ENCODE assay signal across 25 mouse cellular contexts in genomic region chr7:45144368-45145174, GRCm38 (mm10). TPM values are rescaled to one million over a fixed set of nuclear protein-coding genes. Genes with fewer than 3 reads are reported as not detected.
DNase-seq lines count a peak whose midpoint lies in the region; ATAC-seq lines count a peak whose summit lies in the region.
"Had no signal": no experiment of that assay in that cellular context is flagged by ENCODE, and none has a peak within 500 bp of the region (broad histone marks: within the 10 kb centered on the region; RNA-seq: fewer than 3 reads in every experiment).

No protein-coding gene starts in this region.

- peak overlapping the region; percentile 5; the same call in 1 of the 2 replicates for H3K9ac ChIP-seq in limb, embryonic 12.5 days (replicated peaks)
- H3K9ac ChIP-seq: forebrain, embryonic 13.5 days; heart, embryonic 15.5 days; hindbrain, embryonic 14.5 days; kidney, embryonic 15.5 days; midbrain, embryonic 15.5 days had no signal

- intact Hi-C loops in heart, postnatal 14 days (cut with DNase I), result no loop called here
- intact Hi-C loops in heart, postnatal 25 days (cut with DNase I), result no loop called here

- H3K9me3 ChIP-seq in limb, embryonic 12.5 days, result no peaks in the 10 kb centered on the region
- no peaks in the 10 kb centered on the region for H3K9me3 ChIP-seq in limb, embryonic 10.5 days (replicated peaks)
- no peaks in the 10 kb centered on the region for H3K9me3 ChIP-seq in embryonic facial prominence, embryonic 10.5 days
- H3K9me3 ChIP-seq: forebrain, embryonic 13.5 days; heart, embryonic 15.5 days; kidney, embryonic 15.5 days; midbrain, embryonic 15.5 days had no signal

- H3K4me3 ChIP-seq in limb, embryonic 12.5 days (replicated peaks), result no peak overlapping the region
- H3K4me3 ChIP-seq in limb, embryonic 10.5 days, result no peak overlapping the region
- H3K4me3 ChIP-seq in embryonic facial prominence, embryonic 10.5 days, result peak overlapping the region; percentile 11; the same call in 1 of the 2 replicates
- H3K4me3 ChIP-seq: forebrain, embryonic 13.5 days; heart, embryonic 15.5 days; kidney, embryonic 15.5 days; midbrain, embryonic 15.5 days; myocyte had no signal

- no peaks in the 10 kb centered on the region for H3K4me1 ChIP-seq in limb, embryonic 12.5 days (replicated peaks)
- peaks cover 4% of the 10 kb centered on the region; the same call in 1 of the 2 replicates for H3K4me1 ChIP-seq in limb, embryonic 10.5 days
- peaks cover 11% of the 10 kb centered on the region for H3K4me1 ChIP-seq in embryonic facial prominence, embryonic 10.5 days
- H3K4me1 ChIP-seq: forebrain, embryonic 13.5 days; midbrain, embryonic 15.5 days had no signal

- no peaks in the 10 kb centered on the region for H3K27me3 ChIP-seq in limb, embryonic 12.5 days
- H3K27me3 ChIP-seq in limb, embryonic 10.5 days (ENCODE audit: low read depth, poor library complexity, severe bottlenecking), result no peaks in the 10 kb centered on the region
- H3K27me3 ChIP-seq in embryonic facial prominence, embryonic 10.5 days (replicated peaks; ENCODE audit: low read depth, poor library complexity, severe bottlenecking), result no peaks in the 10 kb centered on the region
- H3K27me3 ChIP-seq: forebrain, embryonic 13.5 days; heart, embryonic 15.5 days; kidney, embryonic 15.5 days; midbrain, embryonic 15.5 days had no signal

- ATAC-seq in limb, embryonic 12.5 days (ENCODE audit: insufficient number of reproducible peaks, insufficient read depth, low FRiP score, low TSS enrichment, low read depth), result no peak
- ATAC-seq: forebrain, embryonic 13.5 days; midbrain, embryonic 15.5 days had no signal

- H3K4me2 ChIP-seq in limb, embryonic 12.5 days, result no peak overlapping the region
- H3K4me2 ChIP-seq: forebrain, embryonic 13.5 days; heart, embryonic 15.5 days; hindbrain, embryonic 14.5 days; kidney, embryonic 15.5 days; midbrain, embryonic 15.5 days had no signal

- peaks cover 74% of the 10 kb centered on the region for H3K36me3 ChIP-seq in limb, embryonic 12.5 days
- peaks cover 79% of the 10 kb centered on the region for H3K36me3 ChIP-seq in limb, embryonic 10.5 days
- peaks cover 83% of the 10 kb centered on the region for H3K36me3 ChIP-seq in embryonic facial prominence, embryonic 10.5 days (replicated peaks)
- H3K36me3 ChIP-seq: midbrain, embryonic 15.5 days had no signal

- WGBS in limb, embryonic 12.5 days, result 90% methylated on average over 13 of the region's 13 CpGs
- 86% methylated on average over 13 of the region's 13 CpGs for WGBS in limb, embryonic 10.5 days
- WGBS in embryonic facial prominence, embryonic 10.5 days, result 91% methylated on average over 13 of the region's 13 CpGs

- no peak overlapping the region for H3K27ac ChIP-seq in limb, embryonic 12.5 days
- no peak overlapping the region for H3K27ac ChIP-seq in limb, embryonic 10.5 days
- H3K27ac ChIP-seq in embryonic facial prominence, embryonic 10.5 days (replicated peaks), result no peak overlapping the region
- H3K27ac ChIP-seq: forebrain, embryonic 13.5 days; heart, embryonic 15.5 days; hindbrain, embryonic 14.5 days; kidney, embryonic 15.5 days; midbrain, embryonic 15.5 days had no signal

- DNase-seq in adrenal gland, postnatal 14 days, result peak; percentile 9
- no peak for DNase-seq in adrenal gland, postnatal 4 days (ENCODE audit: low spot score in 2 of 2)
- DNase-seq in heart, postnatal 14 days, result peak; percentile 35 to 45
- no peak for DNase-seq in heart, postnatal 25 days (ENCODE audit: low spot score)
- no peak for DNase-seq in limb, embryonic 10.5 days (ENCODE audit: low spot score)
- no peak for DNase-seq in embryonic facial prominence, embryonic 10.5 days (ENCODE audit: low spot score)
- no peak for DNase-seq in right cerebral cortex, adult 18-20 months
- DNase-seq: adrenal gland, postnatal 10 days; cerebellum, adult 8-10 months; cerebellum, postnatal 36 days; embryo, embryonic 11 days; layer of hippocampus, adult 9-11 months had no signal

RNA-seq across cellular contexts. Expression of gene Flt3l, which starts 8.3 kb away (rescaled TPM):
- total RNA-seq in adrenal gland, postnatal 14 days (2021), result 13.3 and 25.0 TPM in 2 replicates
- total RNA-seq in adrenal gland, postnatal 4 days (2021), result 10 to 100 TPM; 18.8 to 23.1 TPM
- total RNA-seq in heart, postnatal 14 days (2021), result 1 to 10 TPM; 4.3 to 5.8 TPM
- total RNA-seq in heart, postnatal 25 days (2021), result 10 to 100 TPM in 1 of 2 experiments, 1 to 10 TPM in 1; 5.3 to 15.0 TPM
- 0.71 and 0.83 TPM in 2 replicates for polyA plus RNA-seq in limb, embryonic 12.5 days (2016; fragmentation: Nextera tagmentation; extraction: Ambion mirVana)
- polyA plus RNA-seq in limb, embryonic 10.5 days (2016; fragmentation: Nextera tagmentation; extraction: Ambion mirVana), result 1.4 and 1.5 TPM in 2 replicates
- 0.97 and 1.8 TPM in 2 replicates for polyA plus RNA-seq in embryonic facial prominence, embryonic 10.5 days (2016; fragmentation: Nextera tagmentation; extraction: Ambion mirVana)

RNA-seq across cellular contexts. Expression of gene Gm45713, which starts 8.5 kb away (rescaled TPM):
- not detected in 2 replicates for total RNA-seq in adrenal gland, postnatal 14 days (2021)
- not detected for total RNA-seq in adrenal gland, postnatal 4 days (2021)
- total RNA-seq in heart, postnatal 14 days (2021), result under 1 TPM in 1 of 2 experiments, not detected in 1; 0.45 TPM
- not detected for total RNA-seq in heart, postnatal 25 days (2021)
- polyA plus RNA-seq in limb, embryonic 12.5 days (2016; fragmentation: Nextera tagmentation; extraction: Ambion mirVana), result 0.32 TPM in 1 of 2 replicates, not detected in the other
- not detected in 2 replicates for polyA plus RNA-seq in limb, embryonic 10.5 days (2016; fragmentation: Nextera tagmentation; extraction: Ambion mirVana)
- 0.31 TPM in 1 of 2 replicates, not detected in the other for polyA plus RNA-seq in embryonic facial prominence, embryonic 10.5 days (2016; fragmentation: Nextera tagmentation; extraction: Ambion mirVana)
- total RNA-seq: adrenal gland, postnatal 10 days; gastrocnemius, adult 8-10 months; left cerebral cortex, adult 18-20 months; left cerebral cortex, postnatal 36 days; liver, adult 2 months; megakaryocyte, adult 5-6 weeks had no signal
- polyA plus RNA-seq: heart, embryonic 15.5 days; hindbrain, embryonic 14.5 days; kidney, embryonic 15.5 days; liver, adult 2 months; liver, embryonic 16.5 days; midbrain, embryonic 15.5 days had no signal

RNA-seq across cellular contexts. Expression of gene Pih1d1, which starts 9.5 kb away (rescaled TPM):
- 55.6 and 58.5 TPM in 2 replicates for total RNA-seq in adrenal gland, postnatal 14 days (2021)
- total RNA-seq in adrenal gland, postnatal 4 days (2021), result 10 to 100 TPM; 60.7 to 65.2 TPM
- total RNA-seq in heart, postnatal 14 days (2021), result 10 to 100 TPM; 27.7 to 31.2 TPM
- 10 to 100 TPM; 29.7 to 30.9 TPM for total RNA-seq in heart, postnatal 25 days (2021)
- polyA plus RNA-seq in limb, embryonic 12.5 days (2016; fragmentation: Nextera tagmentation; extraction: Ambion mirVana), result 91.8 and 93.0 TPM in 2 replicates
- polyA plus RNA-seq in limb, embryonic 10.5 days (2016; fragmentation: Nextera tagmentation; extraction: Ambion mirVana), result 105 and 109 TPM in 2 replicates
- 99.6 and 103 TPM in 2 replicates for polyA plus RNA-seq in embryonic facial prominence, embryonic 10.5 days (2016; fragmentation: Nextera tagmentation; extraction: Ambion mirVana)

RNA-seq across cellular contexts. Expression of gene Aldh16a1, which starts 9.8 kb away (rescaled TPM):
- 59.8 and 59.9 TPM in 2 replicates for total RNA-seq in adrenal gland, postnatal 14 days (2021)
- 10 to 100 TPM; 76.4 to 90.1 TPM for total RNA-seq in adrenal gland, postnatal 4 days (2021)
- 10 to 100 TPM; 20.3 to 27.3 TPM for total RNA-seq in heart, postnatal 14 days (2021)
- 10 to 100 TPM; 23.5 to 37.6 TPM for total RNA-seq in heart, postnatal 25 days (2021)
- polyA plus RNA-seq in limb, embryonic 12.5 days (2016; fragmentation: Nextera tagmentation; extraction: Ambion mirVana), result 51.4 and 53.8 TPM in 2 replicates
- 54.2 and 63.7 TPM in 2 replicates for polyA plus RNA-seq in limb, embryonic 10.5 days (2016; fragmentation: Nextera tagmentation; extraction: Ambion mirVana)
- 65.3 and 71.7 TPM in 2 replicates for polyA plus RNA-seq in embryonic facial prominence, embryonic 10.5 days (2016; fragmentation: Nextera tagmentation; extraction: Ambion mirVana)

RNA-seq across cellular contexts. Expression of gene Rpl13a, which starts 16.0 kb away (rescaled TPM):
- 1,693 and 2,079 TPM in 2 replicates for total RNA-seq in adrenal gland, postnatal 14 days (2021)
- 1,000 to 10,000 TPM; 2,237 to 2,371 TPM for total RNA-seq in adrenal gland, postnatal 4 days (2021)
- 100 to 1,000 TPM; 573 to 686 TPM for total RNA-seq in heart, postnatal 14 days (2021)
- total RNA-seq in heart, postnatal 25 days (2021), result 100 to 1,000 TPM; 613 to 620 TPM
- polyA plus RNA-seq in limb, embryonic 12.5 days (2016; fragmentation: Nextera tagmentation; extraction: Ambion mirVana), result 1,352 and 1,447 TPM in 2 replicates
- 1,210 and 1,327 TPM in 2 replicates for polyA plus RNA-seq in limb, embryonic 10.5 days (2016; fragmentation: Nextera tagmentation; extraction: Ambion mirVana)
- 1,273 and 1,282 TPM in 2 replicates for polyA plus RNA-seq in embryonic facial prominence, embryonic 10.5 days (2016; fragmentation: Nextera tagmentation; extraction: Ambion mirVana)

Comparison
In these comparisons a context has a peak if more than half of its experiments do, and no peak if none do; other contexts are left out.
1. DNase-seq: peak in adrenal gland, postnatal 14 days (single experiment) and heart, postnatal 14 days (2 of 2); none in adrenal gland, postnatal 4 days (0 of 2), heart, postnatal 25 days (single experiment), limb, embryonic 10.5 days (single experiment), embryonic facial prominence, embryonic 10.5 days (single experiment) and right cerebral cortex, adult 18-20 months (single experiment).